Mouse (Mus musculus) kidney, adult 11 months (tissue): ENCODE results near the gene Tstd2.

Experiments
- DNase-seq: peaks from one replicate; pipeline ENCODE4 v3.0.0; 2022

Tstd2 gene

DNA sequence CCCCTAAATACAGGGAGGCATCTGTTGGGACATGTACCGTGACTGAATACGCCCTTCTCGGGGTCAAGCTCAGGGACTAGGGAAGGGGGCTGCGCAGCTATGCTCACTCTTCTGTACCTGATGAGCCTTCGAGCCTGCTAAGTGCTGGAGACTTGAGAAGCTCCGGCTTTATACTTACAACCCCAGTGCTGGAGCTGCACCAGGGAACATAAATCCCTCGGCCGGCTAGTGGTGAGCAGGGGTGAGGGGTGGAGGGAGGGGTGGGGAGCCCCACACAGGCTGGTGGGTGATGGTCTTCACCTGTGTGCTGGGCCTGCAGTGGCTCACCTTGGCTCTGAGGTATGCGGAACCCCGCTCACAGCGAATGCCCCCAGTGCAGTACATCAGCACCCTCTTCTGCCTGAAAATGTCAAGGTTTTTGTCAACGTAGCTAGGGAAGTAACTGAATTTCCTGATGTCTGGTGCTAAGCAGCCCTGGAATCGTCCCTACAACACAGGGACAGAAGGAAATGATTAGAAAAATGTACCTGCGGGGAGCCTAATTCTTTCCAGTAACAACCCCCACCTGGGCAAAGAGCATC lies 18.9 kb downstream of the Tstd2 start:
- no peak for DNase-seq

DNA sequence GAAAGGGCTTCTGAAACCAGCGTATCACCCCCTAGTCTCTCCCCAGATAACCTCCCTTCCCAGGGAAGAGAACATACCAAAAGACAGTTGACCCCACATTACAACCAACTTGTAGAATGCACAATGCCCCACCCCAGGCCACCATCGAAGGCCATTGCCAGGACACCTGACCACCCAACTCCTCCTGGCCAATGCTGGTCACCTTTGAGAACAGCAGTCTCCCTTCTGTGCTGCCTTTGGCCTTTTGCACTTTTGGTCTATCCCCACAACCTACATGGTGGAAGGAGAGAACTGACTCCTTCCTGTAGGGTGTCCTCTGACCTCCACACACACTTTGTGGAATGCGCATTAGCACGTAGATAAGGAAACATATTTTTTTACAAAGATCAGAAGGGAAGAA lies 21.0 kb downstream of the Tstd2 start:
- DNase-seq, result no peak

DNA sequence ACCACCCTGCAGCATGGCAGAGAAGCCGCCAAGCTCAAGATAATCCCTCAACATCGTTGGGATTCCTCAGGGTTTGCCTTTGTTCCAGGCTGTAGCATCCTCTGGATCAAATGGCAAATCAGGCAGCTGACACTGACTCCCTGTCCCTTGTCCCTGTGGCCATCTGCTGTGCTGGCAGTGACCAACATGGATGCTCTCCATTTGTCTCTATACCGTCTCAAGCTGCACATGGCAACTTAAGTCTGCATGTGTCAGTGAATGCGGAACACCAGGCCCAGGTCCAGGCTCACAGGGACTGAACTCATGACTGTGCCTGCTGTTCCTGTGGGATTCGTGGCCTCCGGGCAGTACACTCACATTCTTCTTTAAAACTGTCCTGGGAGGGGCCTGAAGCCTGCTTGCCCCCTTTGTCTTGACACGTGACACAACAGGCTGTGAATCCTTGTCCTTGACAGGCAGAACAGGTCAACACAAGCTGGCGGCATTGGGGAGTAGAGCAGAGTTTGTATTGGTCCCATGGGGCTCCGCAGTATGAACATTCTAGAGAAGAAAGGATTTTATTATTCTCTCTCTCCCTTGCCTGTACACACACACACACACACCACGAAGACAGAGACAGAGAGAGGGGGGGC lies 21.8 kb downstream of the Tstd2 start:
- no peak for DNase-seq

DNA sequence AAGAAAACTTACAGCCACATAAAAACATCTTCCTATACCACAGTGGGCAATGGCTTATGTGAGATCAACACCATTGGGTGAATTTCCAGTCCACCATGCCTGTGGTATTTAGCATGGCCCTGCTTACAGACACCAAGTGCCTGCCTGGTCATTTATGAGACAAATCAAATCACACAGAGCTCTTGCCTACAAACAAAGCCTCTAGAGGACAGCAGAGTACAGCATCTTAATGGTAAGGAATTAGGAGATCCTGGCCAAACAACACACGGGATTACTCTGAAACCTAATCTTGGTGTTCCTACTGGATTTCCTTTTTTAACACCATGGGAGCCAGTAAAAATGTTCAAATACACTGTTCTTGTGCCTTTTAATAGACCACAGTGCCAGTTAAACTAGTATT lies 23.2 kb downstream of the Tstd2 start:
- DNase-seq, result no peak

DNA sequence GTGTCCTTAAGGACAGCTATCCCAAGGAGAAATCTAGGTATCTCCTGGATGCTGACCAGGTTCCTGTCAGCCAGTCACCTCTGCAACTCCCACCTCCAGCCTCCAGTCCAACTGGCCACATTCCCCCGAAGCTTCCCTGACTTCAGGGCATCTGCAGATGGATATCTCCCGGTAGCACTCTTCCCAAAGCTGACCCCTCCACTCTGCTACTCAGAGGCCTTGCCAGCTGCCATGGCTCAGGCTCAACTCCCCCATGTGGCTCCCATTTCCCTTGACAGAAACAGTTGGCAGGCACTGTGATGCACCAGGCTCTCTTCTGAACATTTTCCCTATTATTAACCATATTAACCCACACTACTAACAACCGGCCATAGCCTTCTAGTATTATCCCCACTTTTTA lies 27.1 kb downstream of the Tstd2 start:
- no peak for DNase-seq

DNA sequence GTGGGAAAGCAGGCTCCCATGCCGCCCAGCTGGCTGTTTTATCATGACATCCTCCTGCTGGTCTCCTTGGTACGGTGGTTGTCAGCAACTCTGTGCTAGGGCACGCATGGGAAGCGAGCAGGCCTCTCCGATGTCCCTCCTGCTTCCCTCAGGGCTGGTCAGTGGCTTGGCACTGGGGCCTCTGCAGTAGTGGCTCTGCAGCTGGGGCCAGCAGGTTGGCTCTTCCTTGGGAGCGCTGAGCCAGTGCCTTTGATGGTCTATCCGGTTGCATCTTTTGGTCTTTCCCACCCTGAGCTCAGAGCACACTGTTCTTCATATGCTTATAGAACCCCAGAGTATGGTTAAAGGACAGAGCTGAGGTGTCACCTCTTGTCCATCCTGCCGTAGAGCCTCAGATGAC lies 28.4 kb downstream of the Tstd2 start:
- no peak for DNase-seq

DNA sequence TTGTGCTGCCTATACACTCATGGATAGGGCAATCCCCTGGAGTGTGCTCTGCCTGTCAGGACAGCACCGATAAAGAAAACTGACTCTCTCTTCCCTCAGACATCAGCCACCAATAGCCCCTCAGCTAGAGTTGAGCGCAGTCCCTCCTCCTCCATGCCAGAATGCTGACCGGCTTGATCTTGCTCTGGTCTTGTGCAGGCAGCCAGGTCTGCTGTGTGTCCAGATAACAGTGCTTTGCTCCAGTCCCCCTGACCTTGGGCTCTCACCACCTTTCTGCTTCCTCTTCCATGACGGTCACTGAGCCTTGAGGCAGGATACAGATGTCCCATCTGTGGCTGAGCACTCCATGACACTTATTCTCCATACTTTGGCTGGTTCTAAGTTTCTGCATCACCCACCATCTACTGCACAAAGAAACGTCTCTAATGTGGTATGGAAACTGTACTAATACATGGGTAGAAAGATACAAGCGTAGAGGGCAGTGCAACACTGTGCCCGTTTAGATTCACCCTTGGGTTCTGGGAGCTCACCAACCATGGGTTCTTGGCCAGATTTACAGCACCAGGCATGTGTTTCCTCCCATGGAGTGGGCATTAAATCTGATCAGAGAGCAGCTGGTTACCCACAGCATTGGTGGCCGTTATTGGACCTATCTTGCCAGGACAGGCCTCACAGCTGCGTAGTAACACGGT lies 36.3 kb downstream of the Tstd2 start:
- no peak for DNase-seq

DNA sequence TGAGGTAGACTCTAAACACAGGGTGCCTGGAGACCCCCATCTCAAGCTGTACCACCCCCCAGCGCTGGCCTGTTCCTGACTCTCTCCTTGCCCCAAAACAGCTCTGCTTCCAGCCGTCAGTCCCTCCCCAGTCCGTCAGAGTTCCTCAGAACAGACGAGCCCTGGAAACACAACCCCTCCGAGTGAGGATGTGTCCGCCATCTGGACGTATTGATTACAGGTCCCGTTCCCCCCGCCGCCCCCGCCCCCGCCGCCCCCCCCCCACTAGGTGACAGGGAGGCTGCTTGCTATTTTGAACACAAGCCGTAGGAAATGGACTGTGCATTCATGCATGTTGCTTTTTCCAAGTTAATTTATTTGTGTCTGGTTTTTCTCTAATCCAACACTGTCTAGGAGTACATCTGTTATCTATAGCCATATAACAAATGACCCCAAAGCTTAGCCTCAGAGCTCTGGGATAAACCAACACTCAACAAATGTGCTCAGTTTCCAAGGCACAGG lies 37.2 kb downstream of the Tstd2 start:
- no peak for DNase-seq

DNA sequence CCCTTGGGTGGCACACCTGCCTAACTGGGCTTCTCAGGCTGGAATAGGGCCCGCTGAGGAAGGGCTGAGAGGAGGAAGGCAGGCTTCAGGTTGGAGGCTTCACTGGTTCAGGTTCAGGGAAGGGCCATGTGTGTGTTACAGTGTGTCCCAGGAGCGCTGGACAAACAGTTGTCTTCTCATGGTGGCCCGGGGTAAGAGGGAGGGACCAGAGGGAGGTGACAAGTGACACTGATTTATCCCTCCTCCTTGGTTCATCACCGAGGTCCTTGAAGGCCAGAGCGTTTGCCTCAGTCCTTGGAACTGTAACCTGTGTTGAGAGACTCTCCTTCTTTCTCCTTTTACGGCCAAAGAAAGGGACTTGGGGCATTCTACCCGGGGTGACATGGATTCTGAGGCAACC lies 38.0 kb downstream of the Tstd2 start:
- no peak for DNase-seq

DNA sequence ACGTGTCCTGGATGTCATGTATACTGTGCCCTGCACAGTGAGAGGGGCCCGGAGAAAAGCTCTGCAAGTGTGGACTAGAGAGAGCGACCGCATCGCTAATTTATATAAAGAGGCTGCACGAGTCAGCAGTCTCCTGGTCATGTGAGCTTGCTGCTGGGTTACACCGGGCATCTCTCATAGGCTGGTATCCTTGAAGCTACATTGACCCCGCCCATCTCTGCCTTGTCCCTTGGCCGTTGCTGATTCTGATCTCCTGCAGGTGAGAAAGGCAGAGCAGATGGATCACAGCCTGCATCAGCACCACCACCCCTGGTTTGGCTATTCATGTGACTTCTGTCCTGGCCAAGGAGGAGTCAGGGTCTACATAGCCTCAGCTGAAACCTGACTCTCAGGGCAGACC lies 39.4 kb downstream of the Tstd2 start:
- no peak for DNase-seq

DNA sequence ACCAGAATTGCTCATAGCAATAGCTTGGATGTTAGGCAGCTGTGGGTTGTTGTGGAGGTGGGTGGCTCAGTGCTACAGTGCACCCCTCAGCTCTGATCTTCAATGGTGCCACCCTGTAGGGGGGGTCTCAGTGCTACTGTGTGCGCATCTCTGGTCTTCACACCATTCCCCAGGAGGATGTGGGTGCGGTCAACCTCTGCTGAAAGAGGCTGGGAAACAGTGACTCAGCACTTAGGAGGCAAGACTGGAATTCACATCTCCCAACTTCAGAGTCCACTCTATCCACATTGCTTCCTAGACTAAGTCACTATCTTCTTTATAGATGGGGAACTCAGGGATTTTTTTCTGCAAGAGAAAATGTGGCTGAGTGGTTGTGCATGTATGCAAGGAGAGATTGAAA lies 40.9 kb downstream of the Tstd2 start:
- no peak for DNase-seq

DNA sequence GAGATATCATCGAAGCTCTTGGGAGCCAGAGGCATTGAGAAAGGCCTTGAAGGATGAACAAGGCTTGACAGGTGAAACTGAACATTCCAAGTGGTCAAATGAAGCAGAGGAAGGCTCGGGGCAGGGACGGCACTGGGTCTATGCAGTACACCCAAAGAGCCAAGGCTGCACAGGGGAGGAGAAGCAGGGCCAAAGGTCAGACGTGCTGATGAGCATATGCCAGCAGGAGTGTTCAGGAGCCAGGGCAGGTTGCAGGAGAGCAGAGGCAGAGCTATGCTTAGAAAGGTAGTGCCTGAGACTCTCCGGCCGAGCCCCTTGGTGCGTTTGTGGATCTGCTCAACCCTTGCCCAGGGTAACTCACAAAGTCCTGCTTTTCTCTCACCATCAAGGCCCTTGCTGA lies 41.9 kb downstream of the Tstd2 start:
- DNase-seq, result no peak

DNA sequence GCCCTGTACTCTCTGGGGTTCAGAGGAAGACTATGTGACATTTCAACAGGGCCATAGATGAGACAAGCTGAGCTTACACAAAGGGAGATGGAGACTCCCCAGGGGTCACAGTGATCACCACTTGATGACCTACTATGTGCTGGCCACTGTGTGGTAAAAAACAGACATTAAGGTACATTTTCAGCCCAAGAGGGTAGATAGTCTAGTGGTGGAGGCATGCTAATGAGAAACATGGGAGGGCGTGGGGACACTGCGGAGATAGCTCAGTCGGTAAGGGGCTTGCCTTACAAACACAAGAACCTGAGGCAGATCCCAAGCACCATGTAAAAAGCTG lies 42.7 kb downstream of the Tstd2 start:
- no peak for DNase-seq

DNA sequence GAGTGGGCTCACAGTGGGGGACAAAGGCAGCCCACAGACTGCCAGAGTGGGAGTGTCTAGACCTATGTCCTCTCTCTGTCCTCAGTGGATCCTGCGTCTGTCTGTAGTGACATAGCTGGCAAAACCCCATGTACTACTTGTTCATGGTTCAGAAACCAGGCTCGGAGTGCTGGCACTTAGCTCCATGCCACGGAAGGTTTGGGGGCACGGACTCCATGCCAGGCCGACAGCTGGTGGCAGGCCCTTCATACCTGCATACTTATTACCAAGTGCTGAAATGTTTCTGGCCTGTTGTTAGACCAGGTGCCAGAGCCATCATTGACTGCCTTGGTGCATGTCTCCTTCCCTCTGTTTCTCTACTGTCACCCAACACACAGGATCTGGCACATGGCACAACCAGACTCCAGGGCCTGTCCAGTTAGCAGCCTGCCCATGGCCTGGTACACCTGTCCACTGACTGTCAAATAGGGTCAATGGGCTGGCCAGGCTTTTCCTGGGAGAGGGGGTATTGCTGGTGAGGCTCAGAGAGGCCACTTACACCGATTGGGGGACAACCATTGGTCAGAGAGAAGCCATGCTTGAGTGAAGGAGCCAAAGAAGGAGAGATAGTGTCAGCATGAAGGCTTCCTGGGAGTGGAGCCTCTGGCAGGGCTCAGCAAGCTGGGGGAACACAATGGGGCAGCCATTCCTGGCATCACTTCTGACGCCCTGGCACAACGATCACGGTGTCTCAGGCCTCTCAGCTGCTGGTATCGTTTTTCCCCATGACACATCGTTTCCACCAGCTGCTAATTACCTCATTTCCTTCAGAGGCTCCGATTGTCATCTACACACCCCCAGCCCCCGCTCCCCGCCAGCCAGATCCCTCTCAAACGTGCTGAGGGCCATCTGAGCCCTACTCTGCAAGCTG lies 43.3 kb downstream of the Tstd2 start:
- no peak for DNase-seq

DNA sequence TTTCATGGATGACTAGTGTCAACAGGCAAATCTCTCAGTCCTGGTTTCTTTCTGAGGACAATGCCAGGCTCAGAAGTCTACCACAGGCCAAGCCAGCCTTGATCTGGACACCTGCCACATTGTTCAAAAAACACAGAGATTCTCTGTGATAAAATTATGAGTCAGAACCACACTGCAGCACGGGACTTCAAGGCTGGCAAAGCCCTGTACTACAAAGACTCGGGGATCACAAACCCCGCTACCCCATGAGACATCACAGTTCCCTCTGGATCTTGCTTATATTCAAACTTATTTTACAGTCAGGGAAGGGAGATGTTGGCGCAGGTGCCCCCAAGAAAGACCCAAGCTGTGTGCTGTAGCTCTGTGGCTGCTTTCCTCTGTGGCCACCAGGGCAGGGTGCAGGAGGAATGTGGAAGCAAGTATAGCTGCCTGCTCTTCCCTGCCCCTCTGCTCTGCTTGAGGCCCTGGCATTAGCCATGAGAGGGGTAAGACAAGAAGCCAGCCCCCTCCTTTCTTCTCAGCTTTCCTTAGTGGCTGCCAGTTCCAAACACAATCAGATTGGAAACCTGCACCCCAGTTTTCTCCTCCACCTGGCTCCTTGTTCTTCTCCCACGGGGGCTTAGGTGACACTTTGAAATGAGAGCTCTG lies 45.9 kb downstream of the Tstd2 start:
- no peak for DNase-seq

DNA sequence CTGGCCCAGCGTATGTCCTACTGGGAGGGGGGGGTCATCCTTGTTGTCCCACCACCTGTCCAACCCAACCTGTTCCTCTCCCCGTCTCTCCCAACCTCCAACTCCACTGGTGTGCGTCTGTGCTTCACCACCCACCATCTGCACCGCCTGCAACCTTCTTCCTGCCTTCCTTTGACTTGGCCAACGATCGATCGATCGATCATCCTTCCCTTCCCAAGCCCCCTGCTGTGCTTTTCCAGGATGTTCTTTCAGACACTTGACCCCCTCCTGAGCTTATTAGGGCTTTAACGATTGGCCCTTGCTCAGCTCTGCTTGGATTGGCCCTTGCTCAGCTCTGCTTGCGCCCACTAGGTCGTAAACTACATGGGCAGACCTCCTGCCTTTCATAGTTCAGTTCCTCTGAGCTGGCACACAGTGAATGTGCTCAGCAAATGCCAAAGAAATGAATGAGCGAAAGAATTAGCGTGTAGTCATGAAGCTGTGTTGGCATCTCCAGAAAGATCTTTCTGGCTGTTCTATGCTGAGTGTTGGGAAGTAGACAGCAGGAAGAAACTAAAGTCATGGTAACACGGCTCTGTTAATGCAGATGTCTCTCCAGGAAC lies 48.9 kb downstream of the Tstd2 start:
- DNase-seq, result no peak

DNA sequence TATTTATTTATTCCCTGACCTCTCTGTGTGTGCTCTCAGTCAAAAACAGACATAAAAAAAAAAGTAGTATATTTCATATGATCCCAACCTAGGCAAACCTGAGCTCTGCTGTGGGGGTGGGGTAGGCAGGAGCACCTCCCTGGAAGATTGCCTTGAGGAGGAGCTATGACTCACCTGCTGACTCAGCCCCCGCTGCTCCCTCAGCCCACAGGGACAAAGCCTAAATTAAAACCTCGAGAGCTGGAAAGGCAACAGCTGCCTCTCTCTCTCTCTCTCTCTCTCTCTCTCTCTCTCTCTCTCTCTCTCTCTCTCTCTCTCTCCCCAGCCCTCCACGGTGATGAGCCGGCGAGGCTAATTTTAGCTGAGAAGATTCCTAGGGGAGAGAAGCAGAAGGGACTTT lies 50.6 kb downstream of the Tstd2 start:
- no peak for DNase-seq

DNA sequence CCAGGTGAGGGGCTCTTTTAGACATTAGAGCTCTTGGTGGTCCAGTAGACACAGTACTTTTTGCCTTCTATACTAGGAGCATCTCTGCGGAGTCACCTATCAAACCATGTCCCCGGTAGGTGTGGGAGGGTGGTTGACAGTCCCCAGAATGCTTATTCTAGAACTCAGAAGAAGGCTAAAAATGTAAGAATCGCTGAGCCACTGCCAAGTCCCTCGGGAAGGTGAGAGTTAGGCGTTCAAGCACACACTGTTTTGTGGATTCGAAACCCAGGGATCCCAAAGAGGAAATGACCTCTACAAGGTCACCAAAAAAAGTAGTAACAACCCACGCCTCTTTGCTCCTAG lies 51.1 kb downstream of the Tstd2 start:
- no peak for DNase-seq

DNA sequence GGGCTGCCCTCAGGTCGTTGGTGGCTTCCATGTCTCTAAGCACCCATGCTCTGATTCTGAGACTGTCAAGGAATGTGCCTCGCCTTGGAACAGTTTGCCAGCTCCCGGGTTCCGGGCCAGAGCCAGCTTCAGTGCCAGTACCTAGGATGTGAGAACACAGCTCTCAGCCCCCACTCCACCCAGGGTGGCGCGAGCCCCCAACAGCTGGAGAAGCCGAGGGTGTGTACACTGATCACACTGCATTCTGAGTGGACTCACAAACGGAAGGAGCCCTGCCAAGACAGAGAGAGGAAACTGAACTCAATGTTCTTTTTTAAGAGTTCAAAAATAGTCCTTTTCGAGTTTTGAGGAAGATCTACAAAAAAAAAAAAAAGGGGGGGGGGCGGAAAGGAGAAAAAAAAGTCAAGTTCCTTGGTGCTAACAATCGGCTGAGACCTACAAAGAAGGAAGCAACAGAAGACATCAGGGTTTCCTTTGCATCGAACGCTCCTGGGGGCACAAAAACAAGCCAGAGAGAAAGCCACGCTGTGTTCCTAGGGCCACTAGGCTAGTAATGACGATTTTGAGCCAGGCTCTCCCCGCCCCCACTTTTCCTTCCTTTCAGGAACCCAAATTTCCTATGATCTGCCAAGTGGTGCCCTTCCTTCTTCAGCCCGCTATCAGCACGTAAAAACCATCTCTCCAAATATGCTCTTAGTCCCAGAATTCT lies 51.6 kb downstream of the Tstd2 start:
- no peak for DNase-seq

DNA sequence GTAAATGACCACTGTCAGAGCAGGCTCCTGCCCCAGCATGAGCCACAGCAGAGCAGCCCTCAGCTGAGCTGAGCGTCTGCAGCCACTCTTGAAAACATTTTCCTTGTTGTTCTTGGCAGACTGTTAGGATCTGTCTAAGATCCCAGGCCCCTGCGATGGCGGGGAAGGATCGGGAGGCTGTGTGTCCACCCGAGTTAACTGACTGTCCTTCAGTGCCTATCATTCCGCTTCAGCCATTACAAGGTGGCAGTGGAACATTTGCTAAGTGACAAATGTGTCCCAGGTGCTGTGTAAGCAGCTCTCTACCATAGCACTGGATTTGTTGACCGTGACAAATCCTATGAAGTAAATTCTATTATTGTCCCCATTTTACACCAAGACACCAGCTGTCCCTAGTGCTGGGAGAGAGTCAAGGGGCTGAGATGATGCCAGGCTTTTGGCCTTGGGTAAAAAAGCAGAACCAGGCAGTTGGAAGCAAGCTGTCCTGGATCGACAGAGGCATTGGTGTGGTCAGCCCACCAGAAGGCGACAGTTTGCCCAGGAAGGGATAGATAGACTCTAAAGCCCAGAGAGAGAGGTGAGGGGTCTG lies 53.2 kb downstream of the Tstd2 start:
- no peak for DNase-seq

DNA sequence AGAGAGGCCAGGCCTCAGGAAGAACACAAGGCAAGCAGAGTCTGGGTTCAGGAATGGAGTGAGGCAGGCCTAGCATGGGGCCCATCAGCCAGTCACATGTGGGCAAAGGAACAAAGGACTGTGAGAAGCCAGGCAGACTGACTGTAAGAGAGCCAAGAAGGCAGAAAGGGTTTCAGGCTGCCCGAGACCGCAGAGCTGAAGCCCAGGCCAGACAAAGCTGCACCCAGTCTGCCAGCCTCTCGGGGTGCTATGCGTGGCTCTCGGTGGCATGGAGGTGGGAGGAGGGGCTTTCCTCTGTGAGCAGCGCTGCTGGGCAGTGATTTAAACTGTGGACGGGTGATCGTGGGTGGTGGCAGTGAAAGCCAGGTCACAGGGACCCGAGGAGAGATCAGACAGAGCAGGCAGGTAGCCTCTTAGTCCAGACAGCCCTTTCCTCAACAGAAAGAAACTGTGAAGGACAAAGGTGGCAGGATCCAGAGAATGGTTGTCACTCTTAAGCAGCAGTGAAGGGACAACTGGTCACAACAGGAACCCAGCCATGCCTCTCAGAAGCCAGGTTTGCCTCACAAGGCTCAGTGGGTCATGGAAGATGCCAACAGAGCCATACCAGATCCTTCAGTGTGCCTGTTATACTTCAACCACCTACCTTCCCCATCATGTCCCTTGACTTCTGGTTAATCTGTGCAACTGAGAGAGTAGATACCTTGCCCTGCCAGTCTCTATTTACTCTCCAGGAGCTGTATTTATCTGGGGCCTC lies 53.9 kb downstream of the Tstd2 start:
- DNase-seq, result no peak
